Mouse (Mus musculus) layer of hippocampus, adult 18-20 months (tissue): ENCODE measurements at regions not wholly inside any gene's neighbourhood (a gene's known extent, or its start where the extent isn't known, plus 50 kb on each side); places are given as distances from the start of the nearest gene placed in this dataset.
A peak's percentile ranks its signal among the peaks of the same experiment; 100 is the strongest.

Experiments used
- DNase-seq, 2 experiments: peaks; one replicate each; pipeline ENCODE4 v3.0.0; 2022; ENCODE audit warnings: low spot score in 2 of 2

- DNase-seq = peak; percentile 3 to 9
Measured at GRCm38 (mm10) chr1:73348476-73348875, 332.8 kb upstream of the Tnp1 start.

- DNase-seq = no peak
Measured at GRCm38 (mm10) chr1:73344587-73344986, 328.9 kb upstream of the Tnp1 start.

DNA sequence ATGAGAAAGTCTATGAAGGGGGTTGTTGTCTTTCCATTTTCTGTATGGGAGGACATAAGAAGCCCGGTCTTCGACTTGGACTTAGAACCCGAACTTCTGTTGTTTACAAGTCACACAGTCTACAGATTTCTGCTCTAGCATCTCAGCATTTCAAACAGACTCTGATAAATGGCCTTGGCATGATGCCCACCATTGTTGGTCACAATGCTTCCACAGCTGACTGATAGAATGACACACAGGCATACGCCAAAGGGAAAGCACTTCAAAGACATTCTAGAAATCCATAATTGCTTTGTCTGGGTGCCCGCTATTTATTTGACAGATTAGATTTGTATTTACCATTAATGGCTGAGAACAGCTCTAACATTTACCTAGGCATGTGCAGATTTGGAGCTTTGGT, 326.2 kb upstream of the Tnp1 start:
- DNase-seq = peak in 1 of 2 experiments; percentile 5

GRCm38 (mm10) chr1:73337401-73337800, 321.7 kb upstream of the Tnp1 start:
- no peak for DNase-seq

- no peak for DNase-seq
Measured at GRCm38 (mm10) chr1:73309556-73309955, 293.8 kb upstream of the Tnp1 start.

DNA sequence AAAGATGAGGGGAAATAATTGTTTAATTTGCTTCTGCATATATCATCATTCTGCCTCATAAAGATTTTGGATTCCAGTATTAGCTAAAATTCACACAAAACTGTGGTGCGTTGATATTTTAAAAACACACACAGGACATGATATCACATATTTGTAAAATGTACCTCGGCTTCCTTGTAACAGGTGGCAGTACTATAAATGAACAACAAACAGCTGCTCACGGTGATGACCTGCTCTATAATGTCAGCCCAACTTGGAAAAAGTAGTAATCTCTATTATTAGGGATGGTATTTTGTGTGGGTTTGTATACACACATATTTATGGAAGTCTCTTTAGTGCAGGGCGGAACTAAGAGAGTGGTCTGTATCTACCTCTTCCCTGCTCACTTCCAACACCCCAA, 292.7 kb upstream of the Tnp1 start:
- DNase-seq = no peak

DNA sequence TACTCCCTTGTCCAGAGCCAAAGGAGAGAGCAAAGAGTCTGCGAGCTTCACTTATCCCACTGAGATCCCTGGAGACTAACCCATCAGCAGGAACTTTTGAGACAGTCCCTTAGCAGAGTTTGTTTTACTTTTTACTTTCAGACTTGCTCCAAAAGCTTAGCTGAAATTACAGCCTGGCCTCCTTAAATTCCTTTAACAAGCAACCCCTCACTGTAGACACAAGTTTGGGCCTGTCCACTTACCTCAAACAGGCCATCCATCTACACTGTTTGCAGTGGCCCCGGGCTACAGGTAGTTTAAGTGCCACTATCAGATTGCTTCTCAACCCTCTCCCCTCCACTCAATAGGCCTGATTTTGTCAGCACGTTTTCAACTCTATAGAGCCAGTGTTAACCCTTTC, 291.5 kb upstream of the Tnp1 start:
- DNase-seq = no peak

GRCm38 (mm10) chr1:73299978-73300688, 284.4 kb upstream of the Tnp1 start:
- DNase-seq = no peak

GRCm38 (mm10) chr1:73285342-73285741, 269.6 kb upstream of the Tnp1 start:
- no peak for DNase-seq

- peak in 1 of 2 experiments; percentile 59 for DNase-seq
Measured at GRCm38 (mm10) chr1:73274480-73274879, 258.8 kb upstream of the Tnp1 start.

DNA sequence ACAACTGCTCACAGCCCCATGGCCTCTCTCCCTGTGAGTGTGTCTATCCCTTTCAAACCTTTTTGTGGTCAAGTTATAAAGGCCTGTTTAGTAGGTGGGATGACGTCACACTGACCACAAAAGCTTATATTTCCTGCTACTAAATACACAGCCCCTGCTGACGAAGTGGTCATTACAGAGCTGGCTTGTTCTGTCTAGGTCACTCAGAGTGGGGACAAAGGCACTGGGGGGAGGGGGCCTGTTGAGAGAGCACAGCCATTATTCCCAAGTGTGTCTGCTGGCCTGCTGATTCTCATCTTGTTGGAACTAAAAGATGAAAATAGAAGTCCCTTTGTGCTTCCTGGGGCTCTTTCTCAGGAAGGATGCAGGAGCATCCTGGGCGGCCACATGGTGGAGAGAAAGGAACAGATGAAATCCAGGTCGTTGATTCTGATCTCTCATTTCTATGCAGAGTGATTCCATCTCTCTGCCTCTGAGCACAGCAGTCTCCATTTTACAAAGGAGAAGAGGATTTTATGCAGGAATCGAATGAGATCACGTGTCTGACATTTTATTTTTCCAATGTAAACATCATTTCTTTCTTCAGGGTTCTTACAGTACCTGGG, 255.2 kb upstream of the Tnp1 start:
- no peak for DNase-seq

DNA sequence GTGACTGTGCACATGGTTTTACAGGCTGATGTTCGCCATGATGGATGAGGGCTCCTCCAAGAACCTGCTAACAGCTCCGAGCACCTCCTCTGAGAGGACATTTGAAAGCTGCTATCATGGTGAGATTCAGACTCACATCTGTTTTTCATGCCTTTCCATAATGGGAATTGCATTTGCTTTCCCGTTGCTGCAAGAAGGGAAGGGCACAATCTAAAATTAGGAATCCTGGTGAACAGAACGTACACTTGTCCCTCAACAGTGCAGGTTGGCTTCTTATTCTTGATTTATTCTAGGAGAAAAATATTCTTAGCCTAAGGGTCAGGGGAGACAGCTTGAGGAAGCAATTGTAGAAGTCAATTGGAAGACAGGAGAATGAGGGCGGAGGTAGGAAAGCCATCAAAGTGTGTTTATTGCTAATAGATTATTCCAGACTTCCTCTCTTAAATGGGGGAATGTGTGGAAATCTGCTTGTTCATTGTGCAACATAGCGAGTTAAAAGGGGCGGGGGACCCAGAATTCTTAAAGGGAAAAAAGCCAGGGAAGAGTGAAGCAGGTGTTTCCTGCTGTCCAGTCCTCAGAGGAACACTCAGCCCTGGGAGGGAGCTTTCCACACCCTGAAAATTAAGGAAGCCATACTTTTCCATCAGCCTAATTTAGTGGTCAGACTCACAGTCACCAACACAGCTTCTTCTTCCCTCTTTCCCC, 253.5 kb upstream of the Tnp1 start:
- DNase-seq = no peak

- peak in 1 of 2 experiments; percentile 24 for DNase-seq
Measured at GRCm38 (mm10) chr1:73265009-73265408, 249.3 kb upstream of the Tnp1 start.

GRCm38 (mm10) chr1:73264245-73264644, 248.5 kb upstream of the Tnp1 start:
- no peak for DNase-seq

DNA sequence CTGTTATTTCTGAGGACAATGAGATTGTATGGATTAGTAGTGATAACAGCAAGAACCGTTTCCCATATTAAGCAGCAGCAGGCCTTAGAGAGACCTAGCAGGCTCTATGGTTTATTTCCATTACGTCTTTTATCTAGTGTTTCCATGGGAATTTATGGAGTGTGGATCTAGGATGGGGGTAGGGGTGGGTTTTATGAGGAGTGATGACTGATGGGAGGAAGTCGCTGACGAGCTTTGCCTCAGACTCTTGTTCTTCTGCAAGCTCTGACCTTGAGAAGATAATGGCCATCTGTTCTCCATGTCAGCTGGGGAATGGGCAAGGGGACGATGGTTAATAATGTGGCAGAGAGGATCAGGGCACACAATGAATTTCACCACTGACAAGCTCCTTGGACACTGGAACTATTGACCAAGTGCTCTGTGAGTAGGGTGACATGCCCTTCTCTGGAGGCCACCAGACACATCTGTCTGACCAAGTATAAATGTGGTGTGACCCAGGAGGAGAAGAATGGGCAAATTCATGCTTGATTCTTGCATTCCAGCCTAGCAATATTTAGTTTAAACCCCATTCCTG, 243.9 kb upstream of the Tnp1 start:
- no peak for DNase-seq

- no peak for DNase-seq
Measured at GRCm38 (mm10) chr1:73257263-73257662, 241.6 kb upstream of the Tnp1 start.

DNA sequence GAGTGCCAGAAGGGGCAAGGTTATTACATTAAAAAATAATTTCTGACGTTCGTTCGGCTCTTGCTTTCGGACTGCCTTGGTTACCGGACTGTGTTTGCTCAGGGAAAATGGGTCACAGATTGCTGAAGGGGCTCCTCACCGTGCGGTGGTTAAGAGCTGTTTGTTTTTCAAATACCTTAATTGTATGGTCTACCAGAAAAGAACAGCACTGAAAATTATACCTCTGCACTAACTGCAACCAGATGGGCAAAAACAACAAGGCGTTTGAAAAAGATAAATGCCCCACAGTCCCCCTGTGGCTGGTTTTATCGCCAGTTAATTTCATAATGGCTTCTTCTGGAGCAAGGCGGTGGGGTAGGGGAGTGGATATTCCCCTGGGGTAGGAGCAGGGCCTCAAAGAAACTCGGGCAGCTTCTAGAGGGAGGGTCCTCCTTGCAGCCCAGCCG, 236.2 kb upstream of the Tnp1 start:
- DNase-seq = no peak

GRCm38 (mm10) chr1:73244016-73244415, 228.3 kb upstream of the Tnp1 start:
- DNase-seq = no peak

GRCm38 (mm10) chr1:73242290-73242689, 226.6 kb upstream of the Tnp1 start:
- DNase-seq = no peak

- no peak for DNase-seq
Measured at GRCm38 (mm10) chr1:73236867-73237266, 221.2 kb upstream of the Tnp1 start.

GRCm38 (mm10) chr1:73233636-73234035, 217.9 kb upstream of the Tnp1 start:
- no peak for DNase-seq

DNA sequence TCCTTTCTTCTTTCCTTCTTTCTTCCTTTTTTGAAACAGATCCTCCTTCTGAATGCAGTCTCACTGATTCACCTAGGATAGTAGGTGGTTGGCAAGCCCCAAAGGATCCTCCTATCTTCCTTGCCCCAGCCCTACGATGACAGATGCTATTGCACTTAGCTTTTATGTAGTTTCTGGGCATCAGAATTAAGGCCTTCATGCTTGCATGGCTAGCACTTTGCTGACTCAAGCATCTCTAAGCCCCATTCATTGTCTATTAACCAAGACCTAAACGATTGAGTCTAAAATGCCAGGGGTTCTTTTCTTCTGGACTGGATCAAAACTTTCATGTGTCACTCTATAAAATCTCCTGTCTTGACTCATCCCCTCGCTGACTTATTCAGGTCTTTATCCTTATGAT, 217.3 kb upstream of the Tnp1 start:
- no peak for DNase-seq
